Mouse (Mus musculus) macrophage (primary cell): Measurements from ENCODE around the gene Samd14. TPM values are rescaled to one million over a fixed set of nuclear protein-coding genes. Genes with fewer than 3 reads are reported as not detected.

ENCODE experiments used
- H3K27ac ChIP-seq: fragments of 350-480 bp; formaldehyde crosslinking; 2 replicates; pipeline ENCODE4 v1.9.0; 2021
- H3K36me3 ChIP-seq: fragments of 350-480 bp; formaldehyde crosslinking; 2 replicates; pipeline ENCODE4 v1.9.0; 2021; ENCODE audit errors: inconsistent target
- H3K4me3 ChIP-seq: fragments of 350-480 bp; formaldehyde crosslinking; 2 replicates; pipeline ENCODE4 v1.9.0; 2021; ENCODE audit errors: inconsistent target
- H3K79me2 ChIP-seq: fragments of 350-480 bp; formaldehyde crosslinking; 2 replicates; pipeline ENCODE4 v1.9.0; 2021; ENCODE audit errors: inconsistent target
- WGBS: methylation state at CpG from one replicate; pipeline ENCODE4 v1.1.7; 2026; ENCODE audit warnings: inconsistent platforms; ENCODE audit not compliant: missing documents; 5-methylcytosine and 5-hydroxymethylcytosine counted together
- polyA plus RNA-seq: library from polyadenylated mRNA; stranded (reverse); fragments of 250-400 nt; gene quantifications from 3 replicates; pipeline ENCODE4 v1.2.4, GENCODE M21; 2018; ENCODE audit warnings: inconsistent platforms

Samd14 gene
- polyA plus RNA-seq, 1 experiment from 2014 or later = 0.06 TPM

DNA sequence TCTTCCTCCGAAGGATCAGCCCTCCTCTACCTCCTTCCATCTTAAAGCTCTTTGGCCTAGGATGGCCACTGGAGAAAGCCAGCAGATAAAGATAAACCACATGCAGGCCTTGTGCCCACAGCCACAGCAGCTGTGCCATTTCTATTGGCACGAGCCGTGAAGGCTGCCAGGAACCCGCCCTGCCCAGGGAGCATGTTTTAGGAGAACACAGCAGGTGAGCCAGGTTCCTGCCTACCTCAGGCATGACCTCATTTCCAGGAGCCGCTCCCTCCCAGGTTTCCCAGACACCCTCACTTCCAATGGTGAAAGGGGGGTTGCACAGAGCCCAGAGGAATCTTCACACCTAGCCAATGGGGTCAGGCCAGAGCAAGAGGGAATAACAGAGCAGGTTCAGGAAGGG is 63.1 kb downstream of the Samd14 start:
- Histone ChIP-seq H3K36me3 (no peaks in the 10 kb centered on the region), H3K4me3 (no peak overlapping the region), H3K27ac (no peak overlapping the region), H3K79me2 (no peaks in the 10 kb centered on the region)
- WGBS = 90% methylated on average over 5 of the region's 5 CpGs

GRCm38 (mm10) chr11:95073835-95074234 is 64.2 kb downstream of the Samd14 start:
- Histone ChIP-seq H3K36me3 (no peaks in the 10 kb centered on the region), H3K4me3 (no peak overlapping the region), H3K79me2 (no peaks in the 10 kb centered on the region), H3K27ac (no peak overlapping the region)
- 88% methylated on average over 4 of the region's 4 CpGs for WGBS

GRCm38 (mm10) chr11:95074694-95075093 is 65.0 kb downstream of the Samd14 start:
- H3K36me3 ChIP-seq = no peaks in the 10 kb centered on the region
- no peak overlapping the region for H3K27ac ChIP-seq
- no peak overlapping the region for H3K4me3 ChIP-seq
- no peaks in the 10 kb centered on the region for H3K79me2 ChIP-seq
- 85% methylated on average over 4 of the region's 4 CpGs for WGBS

GRCm38 (mm10) chr11:95075197-95076040 is 65.7 kb downstream of the Samd14 start:
- Histone ChIP-seq H3K27ac (no peak overlapping the region), H3K4me3 (no peak overlapping the region), H3K36me3 (no peaks in the 10 kb centered on the region), H3K79me2 (no peaks in the 10 kb centered on the region)
- WGBS = 14% methylated on average over 18 of the region's 19 CpGs

Other genes starting within 250 kb of the Samd14 start
- not detected in 3 replicates for gene Tmem92, start 227.2 kb upstream of the Samd14 start, polyA plus RNA-seq
- gene Col1a1, start 73.7 kb upstream of the Samd14 start, polyA plus RNA-seq = 0.20 to 0.22 TPM in 2 of 3 replicates, not detected in the other
- not detected in 3 replicates for gene Hils1, start 42.3 kb upstream of the Samd14 start, polyA plus RNA-seq
- not detected in 3 replicates for gene Sgca, start 33.6 kb upstream of the Samd14 start, polyA plus RNA-seq
- gene Ppp1r9b, start 18.8 kb upstream of the Samd14 start, polyA plus RNA-seq = 88.9 to 176 TPM (median 99.7 TPM) in 3 replicates
- gene Pdk2, start 31.5 kb downstream of the Samd14 start, polyA plus RNA-seq = 4.2 to 14.2 TPM (median 9.9 TPM) in 3 replicates
- 0.06 to 0.22 TPM in 2 of 3 replicates, not detected in the other for gene Itga3, start 66.9 kb downstream of the Samd14 start, polyA plus RNA-seq
- not detected in 3 replicates for gene Dlx3, start 110.2 kb downstream of the Samd14 start, polyA plus RNA-seq
- gene Dlx4, start 136.4 kb downstream of the Samd14 start, polyA plus RNA-seq = not detected in 3 replicates